Mouse (Mus musculus): ENCODE data around the gene Smpdl3a.

The Smpdl3a gene

GRCm38 (mm10) chr10:57794018-57794417 is at the start of gene Smpdl3a:
TSS of gene Smpdl3a (plus strand) at chr10:57794335.
- in situ Hi-C loops (cut with MboI; ENCODE audit: low pct_unique_long_range_greater_than_20kb in 1 of 2, low sequenced_read_pairs in 2 of 2, unreplicated experiment in 1 of 2) = no loop called here

DNA sequence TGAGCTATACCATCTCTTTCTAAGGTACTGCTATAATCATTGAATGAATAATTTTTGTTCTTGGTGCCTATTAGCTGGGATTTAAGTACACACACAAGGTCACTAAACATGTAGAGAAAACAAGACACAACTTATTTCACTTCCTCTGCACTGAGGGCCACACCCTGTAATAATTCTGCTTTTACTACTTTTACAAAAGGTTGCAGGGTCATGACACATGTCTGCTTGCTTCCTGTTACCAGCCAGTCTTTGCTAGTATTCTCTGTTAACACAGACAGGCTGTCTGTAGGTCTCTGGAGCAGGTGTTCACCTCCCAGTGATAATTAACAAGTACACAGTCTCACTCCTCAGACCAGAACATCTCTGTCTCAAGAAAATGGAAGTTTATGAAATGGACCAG is 48.7 kb upstream of the Smpdl3a start:
- in situ Hi-C loops (cut with MboI; ENCODE audit: low pct_unique_long_range_greater_than_20kb in 1 of 2, low sequenced_read_pairs in 2 of 2, unreplicated experiment in 1 of 2) = no loop called here

DNA sequence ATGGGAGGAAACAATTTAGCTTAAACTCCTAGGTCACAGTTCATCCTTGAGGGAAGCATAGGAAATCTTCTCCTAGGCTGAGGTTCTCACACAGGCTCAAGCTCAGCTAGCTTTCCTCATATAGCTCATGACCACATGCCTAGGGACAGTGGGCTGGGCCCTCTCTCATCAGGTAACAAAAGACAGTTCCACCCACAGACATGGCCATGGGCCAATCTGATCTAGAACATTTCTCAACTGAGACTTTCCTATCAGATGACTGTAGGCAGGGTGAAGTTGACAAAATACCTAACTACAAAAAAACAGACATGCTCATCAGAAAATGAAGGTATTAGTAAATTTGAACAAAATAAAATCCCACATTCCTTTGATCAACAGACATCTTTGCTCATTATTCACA is 47.0 kb upstream of the Smpdl3a start:
- in situ Hi-C loops (cut with MboI; ENCODE audit: low pct_unique_long_range_greater_than_20kb in 1 of 2, low sequenced_read_pairs in 2 of 2, unreplicated experiment in 1 of 2) = no loop called here

DNA sequence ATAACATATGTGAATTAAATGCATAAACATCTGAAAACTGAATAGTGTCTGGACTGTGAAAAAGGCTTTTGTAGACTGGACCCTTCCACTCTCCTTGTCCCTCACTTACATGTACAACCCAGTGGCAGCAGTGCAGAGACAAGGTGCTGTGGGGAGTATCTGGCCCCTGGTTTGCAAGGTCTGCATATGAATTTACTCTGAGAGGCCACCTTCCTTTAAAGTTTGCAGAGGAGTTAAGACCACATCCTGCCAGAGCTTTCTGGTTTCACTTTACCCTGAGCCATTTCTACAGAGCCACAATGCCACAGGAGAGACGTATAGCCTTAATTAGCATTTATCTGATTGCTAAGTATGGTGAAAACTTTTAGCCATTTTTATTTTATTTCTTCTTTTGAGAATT is 40.8 kb upstream of the Smpdl3a start:
- in situ Hi-C loops (cut with MboI; ENCODE audit: low pct_unique_long_range_greater_than_20kb in 1 of 2, low sequenced_read_pairs in 2 of 2, unreplicated experiment in 1 of 2) = no loop called here

DNA sequence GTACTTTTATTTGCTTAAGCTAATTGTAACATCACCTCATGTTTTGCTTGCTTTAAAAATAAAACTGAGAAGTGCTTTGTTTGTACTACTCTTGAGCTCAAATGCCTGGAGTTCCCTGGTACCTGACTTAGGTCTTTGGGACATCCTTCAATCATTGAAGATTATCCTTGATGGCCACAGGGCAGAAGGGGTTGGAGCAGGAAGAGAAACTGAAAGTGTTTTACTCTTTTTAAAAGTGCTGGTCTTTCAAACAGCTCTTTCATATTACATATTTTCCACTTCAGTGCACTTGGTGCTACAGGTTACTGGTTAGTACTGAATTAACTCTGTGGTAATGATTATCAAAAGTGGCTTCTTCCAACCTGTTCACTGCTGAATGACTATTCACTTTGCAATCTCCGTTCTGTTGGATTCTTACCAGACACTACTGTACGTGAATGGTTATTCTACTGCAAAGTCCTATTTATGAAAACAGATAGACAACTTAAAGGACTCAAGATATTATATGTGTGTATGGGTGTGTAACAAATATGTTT is 38.9 kb upstream of the Smpdl3a start:
- in situ Hi-C loops (cut with MboI; ENCODE audit: low pct_unique_long_range_greater_than_20kb in 1 of 2, low sequenced_read_pairs in 2 of 2, unreplicated experiment in 1 of 2) = no loop called here

DNA sequence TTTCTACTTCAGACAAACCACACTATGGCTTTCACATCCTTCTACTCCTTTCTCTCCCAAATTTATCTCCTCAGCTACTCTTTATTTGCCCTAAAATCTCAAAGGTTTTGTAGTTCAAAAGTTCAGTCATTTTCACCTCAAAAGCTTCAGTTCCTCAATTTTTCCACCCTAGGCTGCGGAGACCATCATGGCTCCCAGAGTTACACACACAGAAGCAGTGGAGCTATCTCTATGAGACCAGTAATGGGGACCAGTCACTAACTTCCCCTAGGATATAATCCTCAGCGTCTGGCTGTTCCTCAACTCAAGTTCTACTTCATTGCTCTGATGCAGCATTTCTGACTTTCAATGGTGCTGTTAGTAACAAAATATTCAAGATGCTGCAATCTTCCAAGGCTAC is 35.1 kb upstream of the Smpdl3a start:
- in situ Hi-C loops (cut with MboI; ENCODE audit: low pct_unique_long_range_greater_than_20kb in 1 of 2, low sequenced_read_pairs in 2 of 2, unreplicated experiment in 1 of 2) = no loop called here

DNA sequence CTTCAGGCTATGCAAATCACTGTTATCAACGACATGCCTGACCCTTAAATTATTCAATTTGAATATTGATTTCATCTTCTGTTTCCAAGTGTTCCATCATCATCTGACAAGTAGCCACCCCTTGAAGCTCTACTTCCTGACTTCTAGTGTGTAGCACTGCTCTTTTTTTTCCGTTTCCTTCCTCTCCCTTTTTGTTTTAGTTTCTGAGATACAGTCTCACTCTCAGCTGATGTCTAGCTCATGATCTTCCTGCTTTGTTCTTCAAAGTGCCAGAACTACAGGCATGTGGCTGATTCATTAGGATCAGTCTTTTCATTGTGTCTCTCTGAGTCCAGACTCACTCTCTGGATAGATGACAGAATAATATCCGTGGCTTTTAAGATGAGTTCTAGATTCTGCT is 33.4 kb upstream of the Smpdl3a start:
- in situ Hi-C loops (cut with MboI; ENCODE audit: low pct_unique_long_range_greater_than_20kb in 1 of 2, low sequenced_read_pairs in 2 of 2, unreplicated experiment in 1 of 2) = no loop called here

GRCm38 (mm10) chr10:57763044-57763443 is 31.1 kb upstream of the Smpdl3a start:
- in situ Hi-C loops (cut with MboI; ENCODE audit: low pct_unique_long_range_greater_than_20kb in 1 of 2, low sequenced_read_pairs in 2 of 2, unreplicated experiment in 1 of 2) = no loop called here

GRCm38 (mm10) chr10:57783289-57784130 is 10.6 kb upstream of the Smpdl3a start:
- in situ Hi-C loops (cut with MboI; ENCODE audit: low pct_unique_long_range_greater_than_20kb in 1 of 2, low sequenced_read_pairs in 2 of 2, unreplicated experiment in 1 of 2) = no loop called here

DNA sequence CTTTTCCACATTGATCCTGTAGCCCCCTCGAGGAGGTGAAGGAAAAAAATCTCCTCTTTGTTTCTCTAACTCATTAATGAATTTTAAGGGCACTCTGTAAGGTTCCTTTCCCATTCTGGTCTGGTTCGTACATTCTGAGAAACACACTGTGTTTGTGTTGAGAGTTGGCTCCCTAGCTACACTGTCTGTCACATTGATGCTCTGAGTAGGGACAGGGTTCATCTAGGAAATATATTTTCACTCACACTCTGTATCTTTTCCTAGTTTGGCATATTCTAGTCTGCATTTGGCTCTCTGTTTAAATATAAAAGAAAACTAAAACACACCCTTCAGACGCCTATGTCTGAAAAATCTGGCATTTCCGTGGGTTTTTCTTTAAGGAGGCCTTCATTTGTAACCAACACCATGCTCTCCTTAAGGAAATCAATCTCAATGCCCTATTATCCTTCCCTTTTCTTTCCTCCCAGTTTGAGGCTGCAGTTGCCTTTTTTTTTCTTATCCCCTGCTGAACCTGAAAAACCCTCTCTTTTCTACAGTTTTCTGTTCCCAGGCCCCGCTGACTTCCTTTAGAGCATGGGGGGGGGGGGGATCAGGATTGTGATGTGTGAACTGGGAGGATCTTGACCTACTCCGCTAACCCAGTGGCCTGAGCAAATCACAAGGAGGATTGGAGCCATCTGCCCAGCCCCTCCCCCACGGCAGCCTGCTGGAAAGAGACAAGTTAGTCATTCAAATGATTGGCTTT is 9.8 kb upstream of the Smpdl3a start:
- in situ Hi-C loops (cut with MboI; ENCODE audit: low pct_unique_long_range_greater_than_20kb in 1 of 2, low sequenced_read_pairs in 2 of 2, unreplicated experiment in 1 of 2) = no loop called here

DNA sequence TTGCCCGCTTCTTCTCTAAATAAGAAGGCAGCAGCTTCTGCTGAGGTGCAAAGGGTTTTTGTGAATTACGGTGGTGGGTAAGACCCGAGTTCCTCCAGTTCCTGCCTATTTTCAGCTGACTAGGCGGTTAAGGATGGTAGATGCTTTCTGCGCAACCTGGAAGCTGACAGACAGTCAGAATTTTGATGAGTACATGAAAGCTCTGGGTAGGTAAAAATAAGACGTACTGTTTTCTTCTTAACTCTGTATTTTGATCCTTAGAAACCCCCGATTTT is 9.3 kb upstream of the Smpdl3a start, which contains the start of gene Fabp7:
TSS of gene Fabp7 (plus strand) at position 6 of the 275 bp plus-strand sequence.
- in situ Hi-C loops (cut with MboI; ENCODE audit: low pct_unique_long_range_greater_than_20kb in 1 of 2, low sequenced_read_pairs in 2 of 2, unreplicated experiment in 1 of 2) = no loop called here

DNA sequence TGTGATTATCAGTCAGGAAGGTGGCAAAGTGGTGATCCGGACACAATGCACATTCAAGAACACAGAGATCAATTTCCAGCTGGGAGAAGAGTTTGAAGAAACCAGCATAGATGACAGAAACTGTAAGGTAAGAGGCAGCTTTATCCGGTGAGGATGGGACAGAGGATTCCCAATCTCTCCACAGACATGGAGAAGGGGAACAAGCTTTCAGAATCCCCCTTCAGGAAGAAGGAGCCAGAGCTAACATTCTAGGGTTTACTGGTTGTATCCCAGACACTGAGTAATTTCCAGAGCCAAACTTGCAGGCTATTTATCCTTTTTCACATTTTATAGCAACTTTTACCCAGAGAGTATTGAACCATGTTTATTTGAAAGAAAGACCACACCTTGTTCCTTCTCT is 8.6 kb upstream of the Smpdl3a start:
- in situ Hi-C loops (cut with MboI; ENCODE audit: low pct_unique_long_range_greater_than_20kb in 1 of 2, low sequenced_read_pairs in 2 of 2, unreplicated experiment in 1 of 2) = no loop called here

- in situ Hi-C loops (cut with MboI; ENCODE audit: low pct_unique_long_range_greater_than_20kb in 1 of 2, low sequenced_read_pairs in 2 of 2, unreplicated experiment in 1 of 2) = no loop called here
Measured at GRCm38 (mm10) chr10:57792957-57793356, 1.2 kb upstream of the Smpdl3a start.

GRCm38 (mm10) chr10:57794491-57795461 is 641 bp downstream of the Smpdl3a start:
- in situ Hi-C loops (cut with MboI; ENCODE audit: low pct_unique_long_range_greater_than_20kb in 1 of 2, low sequenced_read_pairs in 2 of 2, unreplicated experiment in 1 of 2) = no loop called here

DNA sequence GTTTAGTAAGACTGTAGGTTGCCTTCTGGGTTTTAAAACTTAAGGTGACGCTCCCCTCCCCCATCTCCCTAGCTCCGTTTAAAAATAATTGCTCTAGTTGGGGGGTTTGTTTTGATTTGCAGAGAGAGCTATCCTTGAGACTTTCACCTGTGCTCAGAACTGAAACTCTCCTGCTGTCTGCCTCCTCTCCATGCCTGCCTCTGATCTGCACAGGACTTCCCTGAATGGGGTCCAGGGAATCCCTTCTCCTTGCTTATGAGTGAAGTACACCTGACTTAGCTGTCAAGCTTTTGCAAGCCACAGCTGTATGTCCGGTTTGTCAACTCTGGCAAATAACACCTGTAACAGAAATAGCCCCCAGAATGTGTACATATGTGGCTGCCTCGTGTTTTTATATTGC is 1.4 kb downstream of the Smpdl3a start:
- in situ Hi-C loops (cut with MboI; ENCODE audit: low pct_unique_long_range_greater_than_20kb in 1 of 2, low sequenced_read_pairs in 2 of 2, unreplicated experiment in 1 of 2) = no loop called here

DNA sequence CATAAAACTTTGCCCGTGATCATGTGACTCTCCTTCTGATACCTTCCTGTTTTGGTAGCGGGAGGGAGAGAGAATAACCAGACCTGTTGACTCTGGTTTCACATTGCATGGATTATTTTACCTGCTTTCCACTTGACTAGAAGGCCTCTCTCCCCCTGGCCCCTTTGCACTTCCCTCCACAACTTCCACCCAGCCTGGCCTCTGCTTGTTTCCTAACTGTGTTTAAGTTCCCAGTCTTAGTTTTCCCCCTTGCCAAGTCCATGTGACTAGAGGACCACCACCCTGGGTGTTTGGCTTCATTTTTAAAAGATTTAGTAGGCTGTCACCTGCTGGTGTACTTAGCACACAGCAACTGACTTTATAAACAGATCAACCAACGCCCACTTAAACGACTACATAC is 1.9 kb downstream of the Smpdl3a start:
- in situ Hi-C loops (cut with MboI; ENCODE audit: low pct_unique_long_range_greater_than_20kb in 1 of 2, low sequenced_read_pairs in 2 of 2, unreplicated experiment in 1 of 2) = no loop called here

GRCm38 (mm10) chr10:57799486-57799885 is 5.4 kb downstream of the Smpdl3a start:
- in situ Hi-C loops (cut with MboI; ENCODE audit: low pct_unique_long_range_greater_than_20kb in 1 of 2, low sequenced_read_pairs in 2 of 2, unreplicated experiment in 1 of 2) = no loop called here

- in situ Hi-C loops (cut with MboI; ENCODE audit: low pct_unique_long_range_greater_than_20kb in 1 of 2, low sequenced_read_pairs in 2 of 2, unreplicated experiment in 1 of 2) = no loop called here
Measured at GRCm38 (mm10) chr10:57807754-57808153, 13.6 kb downstream of the Smpdl3a start.
